Mouse (Mus musculus): Measurements from ENCODE around the gene Crtc1.

The Crtc1 gene

DNA sequence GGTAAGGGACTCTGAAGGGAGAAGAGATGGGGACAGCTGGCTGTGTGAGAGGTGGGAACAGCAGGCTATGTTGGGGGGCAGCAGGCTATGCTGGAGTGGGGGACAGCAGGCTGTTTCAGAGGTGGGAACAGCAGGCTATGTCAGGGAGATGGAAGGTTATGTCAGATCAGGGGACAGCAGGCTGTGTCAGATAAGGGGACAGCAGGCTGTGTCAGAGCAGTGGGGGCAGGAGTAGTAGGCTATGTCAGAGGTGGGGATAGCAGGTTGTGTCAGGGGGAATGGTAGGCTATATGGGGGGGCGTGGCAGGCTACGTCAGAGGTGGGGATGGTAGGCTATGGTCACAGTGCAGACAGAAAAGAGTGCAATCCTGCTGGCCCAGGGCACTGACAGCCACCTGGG lies 16.7 kb downstream of the Crtc1 start:
- CTCF ChIA-PET: no interaction called here

DNA sequence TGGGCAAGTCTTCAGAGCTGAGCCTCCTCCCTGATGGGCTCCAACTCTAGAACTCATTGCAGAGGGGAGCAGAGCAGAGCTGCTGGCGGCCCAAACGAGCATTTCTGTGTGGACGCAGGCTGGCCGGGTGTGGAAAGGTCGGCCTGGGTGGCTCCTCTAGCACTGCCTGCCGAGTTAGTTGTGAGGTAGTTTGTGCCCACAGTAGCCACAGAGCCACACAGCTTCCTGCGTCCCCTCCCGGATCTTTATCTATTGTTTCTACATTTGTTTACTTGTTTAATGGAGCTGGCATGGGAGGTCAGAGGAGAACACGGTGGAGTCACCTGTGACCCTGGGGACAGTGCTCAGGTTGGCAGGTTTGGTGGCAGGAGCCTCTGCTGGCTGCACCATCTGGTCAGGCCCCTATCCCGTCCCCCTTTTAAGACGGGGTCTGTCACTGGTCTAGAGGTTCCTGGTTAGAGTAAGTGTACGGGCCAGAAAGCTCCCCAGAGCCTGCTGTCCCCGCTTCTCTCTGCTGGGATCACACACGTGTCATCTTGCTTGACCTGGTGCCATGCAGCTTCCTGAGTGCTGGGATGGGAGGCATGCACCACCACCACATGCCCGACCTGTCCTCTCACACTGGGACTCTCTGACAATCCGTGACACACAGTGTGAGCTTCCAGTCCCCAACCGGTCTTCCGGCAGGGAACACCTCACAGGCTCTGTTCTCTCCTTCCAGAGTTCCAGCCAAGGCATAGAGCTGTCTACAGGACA lies 17.9 kb downstream of the Crtc1 start:
- CTCF ChIA-PET: interaction anchor here (0.5 to 0.6 kb wide), 2 partner anchors 17 to 260 kb away, joined by 4 to 12 read pairs; no protein-coding TSS in a partner anchor

DNA sequence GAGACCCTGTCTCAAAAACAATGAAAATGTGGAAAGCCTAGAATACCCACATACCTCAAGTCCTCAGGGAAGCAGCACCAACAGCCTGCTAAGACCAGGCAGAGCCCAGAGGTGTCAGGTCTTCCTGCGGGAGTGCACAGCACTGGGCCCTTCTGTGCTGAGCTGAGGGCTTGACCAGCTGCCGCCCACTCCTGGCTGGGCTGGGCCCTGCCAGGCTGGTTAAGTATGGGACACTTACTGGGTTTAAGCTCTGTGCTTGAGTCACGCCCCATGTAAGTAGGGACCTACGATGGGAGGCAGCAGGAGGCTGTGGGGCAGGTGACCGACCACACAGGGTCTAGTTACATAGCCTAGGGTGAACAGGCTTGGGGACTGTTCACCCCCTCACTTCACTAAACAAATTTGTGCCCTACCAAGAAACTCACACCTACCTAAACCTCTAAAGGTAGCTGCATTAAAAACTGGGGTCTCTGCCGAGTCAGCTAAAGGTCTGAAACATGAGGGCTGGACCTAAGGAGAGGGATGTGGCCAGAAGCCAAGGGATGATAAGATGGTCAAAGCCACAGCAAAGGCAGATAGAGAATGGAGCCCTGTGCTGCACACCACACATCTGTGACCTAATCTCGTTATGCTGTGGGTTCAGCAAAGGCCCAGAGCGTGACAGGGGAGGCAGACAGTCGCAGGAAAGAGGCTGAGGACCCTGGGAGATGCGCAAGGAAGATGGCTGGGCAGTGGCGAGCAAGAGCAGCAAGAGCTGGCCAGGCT lies 19.3 kb downstream of the Crtc1 start:
- CTCF ChIA-PET: no interaction called here

DNA sequence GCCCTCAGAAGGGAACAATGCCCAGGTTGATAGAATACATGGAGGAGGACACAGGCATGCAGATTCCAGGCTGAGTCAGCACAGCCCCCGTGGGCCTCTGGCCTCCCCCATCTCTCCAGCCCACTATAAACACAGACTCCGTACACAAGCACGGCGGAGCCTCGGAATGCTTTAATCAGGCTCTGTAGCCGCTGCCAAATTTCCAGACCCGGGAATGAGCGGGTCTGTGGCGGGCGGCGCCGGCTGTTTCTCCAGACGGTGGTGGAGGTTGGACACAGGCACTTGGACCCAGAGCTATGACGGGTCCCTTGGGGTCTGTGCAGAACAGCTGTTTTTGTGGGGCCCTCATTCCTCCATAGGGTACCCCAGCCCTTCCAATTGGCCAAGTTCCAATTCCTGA lies 20.4 kb downstream of the Crtc1 start:
- CTCF ChIA-PET: no interaction called here

DNA sequence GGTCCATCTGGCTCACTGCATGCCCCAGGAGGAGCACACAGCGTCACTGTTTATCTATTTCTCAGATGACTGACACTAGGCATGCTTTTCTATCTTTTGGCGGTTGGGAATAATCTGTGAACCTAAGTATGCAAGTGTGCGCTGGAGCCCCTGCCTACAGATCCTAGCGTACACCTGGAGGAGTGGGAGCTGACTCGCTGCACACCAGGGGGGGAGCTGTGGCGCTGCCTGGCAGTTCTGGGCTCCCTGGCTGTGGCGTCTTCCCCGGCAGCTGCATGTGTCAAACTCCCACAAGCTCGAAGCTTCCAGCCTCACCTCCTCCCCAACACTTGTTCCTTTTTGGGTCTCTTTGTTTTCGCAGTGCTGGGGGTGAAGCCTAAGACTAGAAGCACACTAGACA lies 21.5 kb downstream of the Crtc1 start:
- CTCF ChIA-PET: no interaction called here

DNA sequence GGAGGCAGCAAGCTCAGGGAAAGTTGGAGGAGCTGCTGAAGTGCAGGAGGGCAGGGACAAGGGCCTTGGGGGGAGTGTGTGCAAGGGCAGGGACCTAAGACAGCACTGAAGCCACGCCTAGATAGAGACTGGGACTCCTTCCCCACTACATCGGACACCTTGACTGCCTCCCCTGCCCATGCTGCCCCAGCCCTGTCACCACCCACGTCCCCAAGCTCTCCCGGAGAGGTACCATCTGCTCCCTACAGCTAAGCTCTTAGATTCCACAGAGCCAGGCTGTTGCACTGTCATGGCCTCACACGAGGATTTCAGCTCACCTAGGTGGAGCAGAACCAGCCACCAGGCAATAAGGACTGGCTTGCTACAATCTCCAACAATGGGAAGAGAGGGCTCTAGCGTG lies 22.4 kb downstream of the Crtc1 start:
- CTCF ChIA-PET: no interaction called here

DNA sequence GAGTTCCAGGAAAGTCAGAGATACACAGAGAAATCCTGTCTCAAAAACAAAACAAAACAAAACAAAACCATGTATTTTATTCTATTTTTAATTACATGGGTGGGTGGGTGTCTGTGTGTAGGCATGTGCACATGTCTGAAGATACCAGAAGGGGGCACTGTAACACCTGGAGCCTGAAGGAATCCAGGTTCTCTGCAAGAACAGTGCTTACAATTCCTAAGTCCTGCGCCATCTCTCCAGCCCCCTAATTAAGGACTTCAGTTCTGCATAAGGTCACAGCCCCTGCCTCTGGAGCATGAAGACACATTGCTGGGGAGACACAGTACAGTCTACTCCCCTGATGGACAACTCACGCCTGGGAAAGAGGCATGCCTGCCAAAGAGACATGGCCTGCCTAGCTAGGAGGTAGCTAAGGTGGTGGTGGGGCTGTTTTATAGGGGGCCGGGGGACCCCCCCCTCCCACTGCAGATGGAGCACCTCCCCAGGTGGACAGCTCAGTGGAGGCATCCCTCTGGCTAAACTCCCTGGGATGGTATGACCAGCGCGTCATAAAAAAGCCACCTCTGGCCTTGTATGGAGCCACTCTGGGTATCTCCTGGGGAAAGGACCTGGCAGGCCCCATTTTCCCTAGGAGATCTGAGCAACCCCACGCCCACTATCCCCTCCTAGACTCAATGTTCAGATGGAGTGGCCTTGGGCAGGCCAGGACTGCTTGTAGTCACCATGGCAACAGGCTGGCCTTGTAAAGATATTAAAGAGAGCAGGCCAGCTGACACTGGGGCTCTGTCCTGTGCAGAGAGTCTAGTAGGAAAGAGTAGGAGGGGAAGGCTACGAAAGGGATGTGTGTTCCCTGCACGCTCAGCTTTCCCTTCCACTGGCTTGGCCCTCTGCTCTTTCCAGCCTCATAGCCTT lies 23.6 kb downstream of the Crtc1 start:
- CTCF ChIA-PET: interaction anchor here (0.6 kb wide), 1 partner anchor 16 kb away, joined by 3 read pairs; no protein-coding TSS in a partner anchor

DNA sequence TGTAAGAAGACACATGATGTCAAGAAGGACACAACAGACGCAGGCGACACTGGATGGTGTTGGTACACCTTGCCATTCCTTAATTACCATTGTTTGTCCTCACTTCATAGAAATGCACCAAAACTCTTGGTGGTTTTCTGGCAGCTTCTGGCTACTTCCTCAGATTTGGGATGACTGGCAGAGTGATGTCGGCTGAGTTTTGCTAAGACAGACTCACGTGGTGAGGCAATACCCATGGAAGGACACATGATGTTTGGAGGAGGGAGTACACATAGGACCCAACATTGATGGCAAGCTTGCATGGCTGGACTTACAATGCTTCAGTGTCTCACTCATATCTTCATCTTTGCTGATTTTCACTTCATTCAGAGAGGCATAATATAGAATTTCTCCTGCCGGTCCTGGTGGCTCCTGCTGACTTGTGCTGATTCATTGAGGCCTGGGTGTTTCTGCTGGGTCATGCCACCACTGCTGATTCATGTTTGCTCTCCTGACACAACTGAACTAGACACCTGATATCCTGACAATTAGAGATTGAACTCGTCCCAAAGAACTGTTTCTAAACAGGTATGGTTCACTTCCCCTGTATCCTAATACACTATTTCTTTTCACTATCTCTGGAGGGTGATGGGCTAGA lies 25.0 kb downstream of the Crtc1 start:
- CTCF ChIA-PET: no interaction called here

DNA sequence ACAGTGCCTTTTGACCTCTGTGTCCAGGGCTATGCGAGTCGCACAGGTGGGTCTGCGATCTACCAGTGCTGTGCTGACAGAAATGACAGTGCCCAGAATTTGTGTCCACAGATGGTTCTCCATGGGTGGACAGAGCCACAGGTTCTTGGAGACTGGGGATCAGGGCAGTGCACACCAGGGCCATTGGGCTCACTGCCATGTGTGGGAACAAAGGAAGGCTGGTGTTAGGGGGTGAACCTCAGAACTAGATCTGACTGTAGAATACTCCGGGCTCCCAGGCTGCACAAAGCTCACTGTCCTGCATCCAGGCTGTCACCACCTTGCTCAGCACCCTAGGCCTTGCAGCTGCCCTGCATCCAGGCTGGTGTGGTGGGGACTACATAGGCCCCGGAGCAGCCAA lies 29.1 kb downstream of the Crtc1 start:
- CTCF ChIA-PET: no interaction called here

DNA sequence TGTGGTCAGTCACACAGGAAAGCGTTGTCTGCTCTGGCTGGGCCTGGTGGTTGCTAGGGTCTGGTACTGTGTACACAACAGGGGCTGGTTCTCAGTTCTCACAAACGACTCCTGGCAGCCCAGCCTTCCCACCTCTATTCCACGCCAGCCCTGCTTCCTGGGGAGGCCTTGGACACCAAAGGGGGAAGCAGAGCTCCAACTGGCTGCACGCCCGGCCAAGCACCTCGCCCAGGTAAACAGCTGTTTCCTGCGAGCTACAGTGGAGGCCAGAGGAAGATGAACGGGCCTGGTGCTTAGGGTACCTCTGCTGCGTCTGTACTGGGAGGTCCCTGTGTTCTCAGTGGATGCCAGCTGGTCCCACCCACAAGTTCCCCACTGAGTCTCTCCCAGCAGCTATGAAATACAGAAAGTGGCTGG lies 29.9 kb downstream of the Crtc1 start:
- CTCF ChIA-PET: no interaction called here

DNA sequence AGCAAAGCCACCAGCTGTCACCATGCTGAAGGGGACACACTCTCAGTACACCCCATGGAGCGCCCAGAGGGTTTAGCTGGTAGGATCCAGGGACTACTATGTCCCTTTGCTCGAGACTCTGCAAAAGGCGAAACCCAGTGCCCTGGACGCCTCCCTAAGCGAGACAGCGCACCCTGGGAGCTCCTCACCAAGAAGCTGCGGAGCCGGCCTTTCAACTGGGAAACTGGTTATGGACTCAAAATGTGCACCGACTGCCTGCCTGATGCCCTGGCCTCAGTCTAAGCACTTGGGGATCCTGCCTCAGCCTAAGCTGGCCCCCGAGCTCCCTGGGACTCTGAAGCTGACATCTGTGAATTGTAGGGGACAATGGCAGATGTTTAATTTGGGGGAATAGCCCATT lies 30.4 kb downstream of the Crtc1 start:
- CTCF ChIA-PET: no interaction called here

DNA sequence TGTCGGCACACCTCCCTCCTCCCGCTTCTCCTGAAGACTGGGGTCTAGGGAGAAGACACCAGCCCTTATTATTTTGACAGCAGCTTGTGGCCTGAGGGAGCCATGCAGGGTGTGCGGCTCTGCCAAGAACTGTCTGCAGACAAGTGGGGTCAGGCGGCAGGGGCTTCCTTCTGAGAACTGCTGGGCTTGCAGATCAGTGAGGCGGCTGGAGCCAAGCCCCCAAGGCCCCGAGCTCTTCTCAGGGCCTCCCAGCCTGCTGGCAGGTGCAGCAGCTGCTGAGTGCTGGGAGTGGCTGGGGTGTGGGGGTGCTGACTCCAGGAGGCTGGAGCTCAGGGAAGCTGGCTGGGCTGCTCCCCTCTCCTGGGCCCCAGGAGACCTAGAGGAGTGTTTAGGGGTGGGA lies 31.1 kb downstream of the Crtc1 start:
- CTCF ChIA-PET: no interaction called here

DNA sequence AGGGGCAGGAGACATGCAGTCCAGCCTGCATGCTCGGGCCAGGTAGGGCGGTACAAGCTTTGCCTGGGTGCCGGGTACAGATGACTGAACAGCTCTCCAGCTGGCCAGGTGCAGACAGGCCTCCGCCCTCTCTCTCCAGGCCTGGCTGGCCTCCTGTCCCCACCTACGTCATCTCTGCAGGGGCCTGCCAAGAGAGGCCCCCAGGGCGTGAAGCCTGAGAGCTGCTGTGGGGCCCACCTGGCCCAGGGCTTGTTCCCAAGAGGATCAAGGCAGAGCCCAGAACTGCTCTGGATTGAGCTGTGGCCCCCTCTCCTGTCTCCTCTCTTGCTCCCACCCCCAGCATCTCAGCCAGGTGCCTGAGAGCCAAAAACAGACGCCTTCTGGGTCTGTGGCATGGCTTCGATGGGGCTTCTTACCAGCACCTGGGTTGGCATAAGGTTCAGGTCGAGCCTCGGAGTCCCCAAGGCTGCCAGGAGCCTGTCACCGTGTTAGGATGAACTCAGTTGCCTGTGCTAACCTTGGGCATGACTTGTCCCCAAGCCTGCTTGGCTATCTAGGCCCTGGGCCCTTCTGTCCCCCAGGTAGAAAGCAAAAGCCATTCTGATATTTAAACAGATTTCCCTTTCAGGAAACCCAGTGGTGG lies 32.8 kb downstream of the Crtc1 start:
- CTCF ChIA-PET: interaction anchor here (0.5 kb wide), 1 partner anchor 136 kb away, joined by 3 read pairs; no protein-coding TSS in a partner anchor

DNA sequence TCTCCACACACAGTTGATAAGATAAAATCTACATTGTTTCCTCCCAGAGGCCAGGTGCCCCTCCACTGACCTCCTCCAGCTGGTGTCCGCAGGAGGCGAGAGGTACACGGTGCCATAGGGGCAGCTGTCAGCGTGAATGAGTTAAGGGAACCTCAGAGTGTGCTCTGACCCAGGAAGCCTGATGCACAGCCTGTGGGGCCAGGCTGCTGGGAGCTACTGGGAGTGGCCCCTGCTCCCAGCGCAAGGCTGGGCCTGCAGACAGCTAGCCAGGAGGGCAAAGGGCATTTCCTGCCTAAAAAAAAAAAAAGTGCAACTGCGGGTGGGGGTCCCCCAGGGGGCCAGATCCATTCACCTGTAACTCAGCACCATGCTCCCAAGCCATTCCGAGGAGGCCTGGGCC lies 34.2 kb downstream of the Crtc1 start:
- CTCF ChIA-PET: no interaction called here

DNA sequence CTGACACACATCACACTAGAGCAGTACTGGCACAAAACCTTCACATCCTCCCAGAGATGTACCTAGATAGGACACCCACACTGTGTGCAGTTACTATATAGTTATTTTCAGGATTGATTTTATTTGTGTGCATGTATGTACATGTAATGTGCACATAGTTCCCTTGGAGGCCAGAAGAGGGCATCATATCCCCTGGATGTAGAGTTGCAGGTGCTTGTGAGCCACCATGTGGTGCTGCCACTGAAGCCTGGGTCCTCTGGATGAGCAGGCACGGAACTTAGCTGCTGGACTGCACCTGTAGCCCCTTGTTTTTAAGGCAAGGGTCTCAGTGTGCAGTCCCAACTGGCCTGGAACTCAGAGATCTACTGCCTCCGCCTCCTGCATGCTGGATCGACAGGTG lies 35.2 kb downstream of the Crtc1 start:
- CTCF ChIA-PET: interaction anchor here (0.6 kb wide), 1 partner anchor 18 kb away, joined by 12 read pairs; no protein-coding TSS in a partner anchor

DNA sequence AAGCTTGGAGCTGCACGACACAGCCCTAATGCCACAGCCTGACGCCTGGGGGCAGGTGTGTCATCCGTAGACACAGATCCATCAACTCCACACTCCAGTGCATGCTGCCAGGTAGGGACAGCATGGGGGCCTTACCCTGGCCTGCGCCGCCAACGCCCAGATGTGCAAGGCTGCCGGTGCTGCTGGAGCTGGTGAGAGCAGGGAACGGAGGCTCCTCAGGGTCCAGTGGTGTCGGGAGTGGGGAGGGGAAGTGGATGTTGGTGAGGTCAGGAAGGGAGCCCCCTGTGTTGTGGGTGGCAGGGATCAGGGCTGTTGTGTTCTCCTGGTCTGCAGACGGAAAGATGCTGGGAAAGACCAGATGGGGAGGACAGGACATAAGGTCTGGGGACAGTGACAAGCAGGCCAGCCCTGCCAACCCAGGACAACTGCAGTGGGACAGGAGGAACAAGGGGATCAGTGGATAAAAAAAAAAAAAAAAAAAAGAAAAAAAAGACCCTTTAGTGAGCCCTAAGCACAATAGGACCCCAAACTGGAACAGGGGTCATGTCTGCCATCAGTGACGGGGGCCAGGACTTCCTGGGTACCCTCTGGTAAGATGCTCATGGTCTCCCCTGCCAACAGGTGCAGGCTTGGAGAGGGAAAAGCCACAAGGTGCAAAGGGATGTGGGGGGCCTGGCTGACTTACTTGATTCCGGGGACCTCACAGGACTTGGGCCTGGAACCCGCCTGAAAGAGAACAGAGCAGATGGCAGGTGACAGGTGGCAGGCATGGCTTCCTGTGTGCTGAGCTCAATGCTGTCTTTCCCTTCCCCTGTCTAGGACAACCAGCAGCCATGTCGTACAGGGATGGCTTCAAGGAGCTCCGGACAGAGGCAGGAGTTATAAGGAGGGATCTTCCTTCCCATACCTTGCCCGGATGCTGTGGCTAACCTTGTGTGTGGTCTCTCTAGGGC lies 41.5 kb downstream of the Crtc1 start:
- CTCF ChIA-PET: no interaction called here

DNA sequence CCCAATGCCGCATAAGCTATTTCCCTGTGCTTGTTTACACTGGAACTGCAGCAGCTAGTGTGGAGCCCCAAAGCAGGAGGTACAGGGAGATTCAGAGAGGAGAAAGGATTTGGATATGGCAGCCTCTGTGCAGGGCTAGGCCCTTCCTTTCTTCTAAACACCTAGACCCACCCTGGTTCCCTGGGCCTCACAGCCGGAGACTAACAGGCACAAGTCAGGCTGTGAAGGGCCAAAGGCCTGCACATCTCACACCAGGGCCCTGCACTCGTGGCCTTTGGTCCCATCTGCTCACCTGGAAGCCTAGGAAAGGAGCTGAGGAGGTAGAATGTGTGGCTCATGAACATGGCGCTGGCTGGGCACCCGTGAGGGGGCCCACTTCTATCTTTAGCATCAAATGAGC lies 43.2 kb downstream of the Crtc1 start:
- CTCF ChIA-PET: no interaction called here

DNA sequence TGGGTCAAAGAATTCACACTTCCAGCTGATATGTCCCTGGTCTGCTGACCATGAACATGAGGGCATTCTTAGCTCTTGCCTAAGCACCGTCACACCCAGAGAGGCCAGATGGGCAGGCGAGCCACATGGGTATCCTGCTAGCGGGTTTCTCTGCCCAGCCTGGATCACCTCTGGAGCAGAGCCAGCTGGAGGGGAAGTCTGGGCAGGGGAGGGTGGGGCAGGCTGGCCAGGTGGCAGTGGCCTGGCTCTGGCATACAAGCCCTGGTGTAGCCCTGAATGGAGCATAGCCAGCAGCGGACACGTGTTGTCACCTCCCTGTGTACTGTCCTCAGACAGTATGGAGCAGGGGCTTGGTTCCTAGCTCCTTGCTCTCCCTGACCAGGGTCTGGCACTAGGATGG lies 43.7 kb downstream of the Crtc1 start:
- CTCF ChIA-PET: no interaction called here

DNA sequence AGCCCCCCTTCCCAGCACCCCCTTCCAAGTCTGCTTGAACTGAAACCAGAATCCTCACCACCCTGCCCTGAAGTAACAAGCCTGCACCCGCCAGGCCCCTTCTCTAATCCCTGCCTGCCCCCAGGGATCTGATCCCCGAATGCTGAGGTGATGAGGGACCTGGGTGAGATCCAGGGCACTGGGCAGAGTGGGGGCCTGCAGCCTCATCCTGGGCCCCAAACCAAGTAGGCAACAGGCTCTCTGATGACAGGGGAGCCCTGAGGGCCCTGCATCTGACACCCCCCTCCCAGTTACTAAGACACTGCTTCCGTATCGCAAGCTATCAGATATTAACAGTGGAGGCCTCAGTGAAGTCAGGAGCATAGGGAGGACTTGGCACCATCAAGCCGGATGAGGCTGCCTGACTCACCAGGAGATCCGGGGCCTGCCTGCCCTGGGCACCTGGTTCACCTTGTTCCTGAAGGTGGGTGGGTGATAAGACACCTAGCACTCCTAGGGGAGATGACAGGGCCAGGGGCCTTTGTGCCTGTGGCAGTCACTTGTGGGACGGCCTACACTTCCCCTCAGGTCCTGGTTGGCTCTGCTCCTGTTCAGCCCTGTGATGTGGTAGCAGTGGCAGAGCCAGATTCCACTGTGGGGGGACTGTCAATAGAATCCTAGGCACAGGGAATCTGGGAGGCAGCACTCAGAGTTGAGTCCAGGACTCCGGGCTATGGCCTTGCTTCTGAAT lies 44.9 kb downstream of the Crtc1 start:
- CTCF ChIA-PET: no interaction called here
